Mouse (Mus musculus) skeletal muscle tissue, adult 2 months (tissue): Measurements from ENCODE around the gene Arfgef3.
A peak's percentile ranks its signal among the peaks of the same experiment; 100 is the strongest.
"Not testable (repeated sequence)": the region's sequence is repeated elsewhere in the genome, so short reads cannot be mapped to it uniquely, and the experiment has no call there.

ENCODE experiments used
- DNase-seq: peaks from one replicate; pipeline ENCODE4 v3.0.0-alpha.2; 2012; ENCODE audit warnings: low read depth, low spot score

Arfgef3 gene

GRCm38 (mm10) chr10:18681385-18681954 is 62.3 kb downstream of the Arfgef3 start:
- no peak for DNase-seq

- no peak for DNase-seq
Observed at GRCm38 (mm10) chr10:18680661-18681384, 62.9 kb downstream of the Arfgef3 start.

GRCm38 (mm10) chr10:18678836-18679235 is 64.9 kb downstream of the Arfgef3 start:
- DNase-seq, result no peak

- no peak for DNase-seq
Observed at GRCm38 (mm10) chr10:18664794-18665193, 79.0 kb downstream of the Arfgef3 start.

- no peak for DNase-seq
Observed at GRCm38 (mm10) chr10:18664016-18664415, 79.7 kb downstream of the Arfgef3 start.

- DNase-seq, result no peak
Observed at GRCm38 (mm10) chr10:18661606-18662220, 82.0 kb downstream of the Arfgef3 start.

GRCm38 (mm10) chr10:18660998-18661397 is 82.8 kb downstream of the Arfgef3 start:
- DNase-seq, result no peak

GRCm38 (mm10) chr10:18657588-18657987 is 86.2 kb downstream of the Arfgef3 start:
- no peak for DNase-seq

GRCm38 (mm10) chr10:18647069-18647468 is 96.7 kb downstream of the Arfgef3 start:
- no peak for DNase-seq

- no peak for DNase-seq
Observed at GRCm38 (mm10) chr10:18646035-18646434, 97.7 kb downstream of the Arfgef3 start.

- no peak for DNase-seq
Observed at GRCm38 (mm10) chr10:18644346-18644745, 99.4 kb downstream of the Arfgef3 start.

- DNase-seq, result no peak
Observed at GRCm38 (mm10) chr10:18643506-18643905, 100.2 kb downstream of the Arfgef3 start.

GRCm38 (mm10) chr10:18642854-18643253 is 100.9 kb downstream of the Arfgef3 start:
- DNase-seq, result no peak

GRCm38 (mm10) chr10:18640596-18640995 is 103.2 kb downstream of the Arfgef3 start:
- no peak for DNase-seq

GRCm38 (mm10) chr10:18635450-18635849 is 108.3 kb downstream of the Arfgef3 start:
- DNase-seq, result no peak

GRCm38 (mm10) chr10:18634405-18634985 is 109.3 kb downstream of the Arfgef3 start:
- DNase-seq, result no peak

- DNase-seq, result no peak
Observed at GRCm38 (mm10) chr10:18630498-18630897, 113.3 kb downstream of the Arfgef3 start.

- no peak for DNase-seq
Observed at GRCm38 (mm10) chr10:18627530-18627929, 116.2 kb downstream of the Arfgef3 start.

- no peak for DNase-seq
Observed at GRCm38 (mm10) chr10:18612796-18613195, 131.0 kb downstream of the Arfgef3 start.

GRCm38 (mm10) chr10:18604827-18605535 is 138.8 kb downstream of the Arfgef3 start:
- DNase-seq, result not testable (repeated sequence)

- DNase-seq, result peak; percentile 34
Observed at GRCm38 (mm10) chr10:18602030-18602429, 141.7 kb downstream of the Arfgef3 start.

GRCm38 (mm10) chr10:18597601-18598000 is 146.1 kb downstream of the Arfgef3 start:
- no peak for DNase-seq
